27 mouse cellular contexts compared by ENCODE assay signal in the genomic region with DNA sequence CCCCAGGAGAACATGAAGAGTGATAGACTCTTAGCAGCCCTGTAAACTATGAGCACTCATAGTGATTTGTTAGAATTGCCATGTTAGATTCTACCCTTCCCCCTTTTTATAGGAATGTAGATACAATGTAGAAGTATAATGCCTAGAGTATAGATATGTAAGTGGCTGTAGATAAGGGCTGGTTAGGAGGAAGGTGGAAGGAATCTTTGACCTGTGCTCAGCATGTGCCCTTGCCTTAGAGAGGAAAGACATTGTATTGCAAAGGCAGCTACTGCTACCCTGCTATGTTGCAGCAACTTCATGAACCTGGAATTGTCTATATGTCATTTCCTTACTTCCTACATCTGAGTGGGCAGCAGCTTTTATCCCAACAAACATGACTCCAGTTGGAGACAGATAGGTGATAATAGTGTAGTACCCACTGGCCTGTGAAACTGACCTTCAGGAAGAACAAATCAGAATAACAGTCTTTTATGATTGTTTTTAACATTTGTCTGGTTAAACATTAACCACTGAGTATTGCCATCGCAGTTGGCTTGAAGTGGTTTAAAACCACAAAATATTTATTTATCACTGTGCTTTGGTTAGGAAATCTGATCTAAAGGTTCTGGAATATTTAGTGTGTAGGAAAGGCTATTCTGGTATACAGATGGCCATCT.
"Had no signal": no experiment of that assay in that cellular context is flagged by ENCODE, and none has a peak within 500 bp of the region (broad histone marks: within the 10 kb centered on the region; RNA-seq: fewer than 3 reads in every experiment).

No protein-coding gene starts in this region.

- H3K9me3 ChIP-seq: heart, embryonic 13.5 days; heart, embryonic 15.5 days; hindbrain, embryonic 10.5 days; hindbrain, embryonic 12.5 days; kidney, embryonic 15.5 days; limb, embryonic 10.5 days; limb, embryonic 12.5 days; liver, embryonic 13.5 days; liver, embryonic 15.5 days had no signal

- DNase-seq: gastrocnemius, adult 2 months; gastrocnemius, postnatal 10 days; gastrocnemius, postnatal 25 days; heart, adult 11 months; heart, adult 2 months; heart, postnatal 14 days; heart, postnatal 4 days; kidney, adult 11 months; kidney, postnatal 36 days; layer of hippocampus, adult 9-11 months; layer of hippocampus, postnatal 36 days; liver; liver, embryonic 13.5 days; liver, postnatal 0 days had no signal

- H3K4me3 ChIP-seq: gastrocnemius, adult 2 months; heart, adult 2 months; heart, embryonic 13.5 days; heart, embryonic 15.5 days; hindbrain, embryonic 10.5 days; hindbrain, embryonic 12.5 days; kidney, embryonic 15.5 days; limb, embryonic 10.5 days; limb, embryonic 12.5 days; liver, embryonic 13.5 days; liver, embryonic 15.5 days had no signal

- H3K36me3 ChIP-seq: heart, embryonic 15.5 days; hindbrain, embryonic 10.5 days; hindbrain, embryonic 12.5 days; limb, embryonic 10.5 days; limb, embryonic 12.5 days; liver, embryonic 13.5 days; liver, embryonic 15.5 days had no signal

- H3K27me3 ChIP-seq: heart, embryonic 13.5 days; heart, embryonic 15.5 days; hindbrain, embryonic 12.5 days; kidney, embryonic 15.5 days; limb, embryonic 12.5 days; liver, embryonic 13.5 days; liver, embryonic 15.5 days had no signal

- H3K27ac ChIP-seq: gastrocnemius, adult 2 months; heart, adult 2 months; heart, embryonic 13.5 days; heart, embryonic 15.5 days; hindbrain, embryonic 10.5 days; hindbrain, embryonic 12.5 days; hindbrain, embryonic 14.5 days; kidney, embryonic 15.5 days; kidney, postnatal 0 days; limb, embryonic 10.5 days; limb, embryonic 12.5 days; liver, embryonic 13.5 days; liver, embryonic 15.5 days had no signal

- H3K4me1 ChIP-seq: heart, embryonic 13.5 days; heart, embryonic 15.5 days; hindbrain, embryonic 10.5 days; hindbrain, embryonic 12.5 days; kidney, embryonic 15.5 days; limb, embryonic 10.5 days; limb, embryonic 12.5 days; liver, embryonic 13.5 days; liver, embryonic 15.5 days had no signal

- ATAC-seq: hindbrain, embryonic 16.5 days; inflammation-experienced regulatory T-cells, adult 6 months; liver, postnatal 0 days had no signal

- H3K9ac ChIP-seq: heart, embryonic 13.5 days; heart, embryonic 15.5 days; hindbrain, embryonic 12.5 days; hindbrain, embryonic 14.5 days; kidney, embryonic 15.5 days; limb, embryonic 12.5 days; liver, embryonic 13.5 days; liver, embryonic 15.5 days; liver, postnatal 0 days had no signal

- H3K4me2 ChIP-seq: heart, embryonic 11.5 days; heart, embryonic 13.5 days; heart, embryonic 15.5 days; hindbrain, embryonic 12.5 days; hindbrain, embryonic 14.5 days; kidney, embryonic 15.5 days; limb, embryonic 12.5 days; liver, embryonic 13.5 days; liver, embryonic 15.5 days had no signal
